Mouse (Mus musculus): Measurements from ENCODE around the gene Ceacam19. TPM values are rescaled to one million over a fixed set of nuclear protein-coding genes. Genes with fewer than 3 reads are reported as not detected.
A peak's percentile ranks its signal among the peaks of the same experiment; 100 is the strongest.

The Ceacam19 gene
- total RNA-seq, 4 experiments from 2014 or later = not detected

DNA sequence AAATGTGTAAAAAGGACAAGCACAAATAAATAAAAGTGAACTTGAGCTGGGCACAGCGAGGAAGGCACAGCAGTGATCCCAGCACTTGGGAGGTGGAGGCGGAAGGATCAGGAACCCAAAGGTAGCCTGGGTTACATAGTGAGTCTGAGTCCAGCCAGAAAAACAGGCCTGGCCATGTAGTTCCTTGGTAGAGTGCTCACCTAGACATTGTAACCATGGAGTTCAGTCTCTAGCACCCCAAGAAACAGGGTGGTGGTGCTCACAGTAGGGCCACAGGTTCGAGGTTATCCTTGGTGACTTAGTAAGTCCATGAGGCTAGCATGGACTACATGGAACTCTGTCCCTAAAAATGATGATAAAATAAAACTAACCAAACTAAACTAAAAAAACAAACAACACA lies 46.8 kb downstream of the Ceacam19 start:
- no peak for DNase-seq (ENCODE audit: low spot score)

DNA sequence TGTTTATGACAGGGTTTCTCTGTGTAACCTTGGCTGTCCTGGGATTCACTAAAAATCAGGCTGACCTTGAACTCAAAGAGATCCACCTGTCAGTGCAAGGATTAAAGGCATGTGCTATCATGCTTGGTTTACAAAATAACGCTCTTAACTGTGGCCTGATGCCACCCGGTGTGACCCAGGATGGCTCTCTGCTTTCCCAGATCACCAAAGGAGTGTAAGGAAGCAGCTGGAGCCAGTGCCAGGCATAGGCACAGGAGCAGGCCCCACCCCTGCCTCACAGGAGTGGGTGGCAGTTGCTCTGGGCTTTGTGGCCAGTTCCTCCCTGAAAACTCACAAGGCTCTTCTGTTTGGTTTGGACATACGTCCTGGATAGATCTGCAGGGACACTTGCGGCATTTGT lies 47.4 kb downstream of the Ceacam19 start:
- DNase-seq (ENCODE audit: low spot score) = no peak

DNA sequence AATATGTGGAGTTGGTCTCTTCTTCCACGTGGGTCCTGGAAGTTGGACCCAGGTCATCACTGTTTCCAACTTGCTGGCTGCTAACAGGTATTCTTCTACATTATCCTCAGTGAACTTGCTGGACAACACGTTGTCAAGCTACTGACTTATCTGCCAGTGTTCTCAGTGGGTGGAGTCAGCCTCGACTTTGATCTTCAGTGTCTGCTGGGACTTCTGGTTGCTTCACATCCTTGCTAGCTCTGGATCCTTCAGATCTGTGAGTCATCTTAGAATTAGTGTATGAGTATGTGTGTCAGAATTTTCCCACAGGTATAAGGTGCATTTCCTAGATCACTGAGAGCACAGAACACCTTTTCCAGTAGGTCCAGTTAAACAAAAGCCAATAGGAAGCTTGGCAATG lies 50.9 kb downstream of the Ceacam19 start:
- no peak for DNase-seq (ENCODE audit: low spot score)

DNA sequence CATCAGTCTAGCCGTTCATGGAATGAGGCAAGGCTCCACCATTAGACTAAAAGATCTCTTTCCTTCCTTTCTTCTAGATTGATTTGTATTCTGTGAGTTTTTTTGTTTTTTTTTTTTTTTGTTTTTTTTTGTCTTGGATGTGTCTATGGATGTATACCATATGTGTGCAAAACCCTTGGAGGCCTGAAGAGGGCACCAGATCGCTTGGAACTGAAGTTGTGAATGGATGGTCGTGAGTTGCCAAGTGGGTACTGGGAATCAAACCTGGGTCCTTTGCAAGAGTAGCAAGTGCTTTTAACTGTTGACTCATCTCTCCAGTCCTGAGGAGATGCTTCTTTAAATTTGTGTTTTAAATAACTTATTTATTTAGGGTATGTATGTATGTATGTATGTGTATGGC lies 53.7 kb downstream of the Ceacam19 start:
- no peak for DNase-seq (ENCODE audit: low spot score)

DNA sequence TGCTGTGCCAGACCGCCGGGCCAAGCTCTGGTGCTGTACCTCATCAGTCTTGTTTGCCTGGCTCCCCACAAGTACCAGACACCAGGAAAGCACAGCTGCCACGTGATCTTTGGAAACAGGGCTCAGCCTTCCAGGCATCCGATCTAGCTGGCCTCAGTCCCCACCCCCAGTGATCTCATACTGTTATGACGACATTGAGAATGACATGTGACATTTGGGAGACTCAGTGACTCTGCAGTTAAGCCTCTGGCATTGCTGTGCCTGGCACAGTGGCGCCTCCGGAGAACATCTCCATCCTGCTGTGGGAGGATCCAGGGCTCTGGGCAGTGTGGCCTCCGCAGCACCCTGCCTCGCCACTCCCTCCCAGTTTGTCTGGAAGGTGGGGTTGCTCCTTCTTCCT lies 55.9 kb downstream of the Ceacam19 start:
- DNase-seq (ENCODE audit: low spot score) = no peak

DNA sequence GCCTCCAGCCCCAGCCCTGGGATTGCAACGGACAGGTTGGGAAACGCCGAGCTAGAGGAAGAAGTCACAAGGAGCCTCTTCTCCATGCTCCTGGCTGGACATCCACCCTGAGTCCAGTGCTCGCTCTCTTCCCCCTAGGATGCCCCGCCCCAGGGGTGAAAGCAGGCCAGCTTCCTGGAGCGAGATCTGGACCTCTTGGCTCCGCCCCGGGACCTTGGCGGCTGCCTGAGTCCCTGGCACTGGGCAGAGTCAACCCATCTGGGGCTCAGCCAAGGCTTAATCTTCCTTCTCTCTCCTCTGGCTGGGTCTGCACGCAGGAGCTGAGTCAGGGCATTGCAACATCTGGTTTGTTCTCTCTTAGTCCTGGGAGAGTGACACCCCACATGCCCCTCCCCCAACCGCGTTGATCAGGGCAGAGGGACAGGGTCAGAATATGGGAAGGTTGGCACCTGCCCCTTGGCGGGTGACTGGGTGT lies 57.0 kb downstream of the Ceacam19 start:
- peak; percentile 94 for DNase-seq (ENCODE audit: low spot score)

DNA sequence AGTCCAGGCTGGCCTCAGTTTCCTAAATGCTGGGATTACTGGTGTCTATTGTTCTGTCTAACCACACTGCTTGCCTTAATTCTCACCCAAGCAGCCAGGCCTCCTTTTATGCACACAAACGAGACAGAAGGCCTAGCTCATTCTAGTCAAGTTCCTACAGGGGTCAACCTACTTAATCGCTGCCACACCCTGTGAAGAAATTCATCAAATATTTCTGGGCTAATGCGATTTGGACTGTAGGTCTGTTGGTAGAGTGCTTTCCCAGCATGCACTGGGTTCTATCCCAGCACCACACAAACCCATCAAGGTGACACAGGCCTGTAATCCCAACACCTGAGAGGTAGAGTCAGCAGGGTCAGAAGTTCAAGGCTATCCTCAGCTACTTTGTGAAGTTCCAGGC lies 58.1 kb downstream of the Ceacam19 start:
- no peak for DNase-seq (ENCODE audit: low spot score)

DNA sequence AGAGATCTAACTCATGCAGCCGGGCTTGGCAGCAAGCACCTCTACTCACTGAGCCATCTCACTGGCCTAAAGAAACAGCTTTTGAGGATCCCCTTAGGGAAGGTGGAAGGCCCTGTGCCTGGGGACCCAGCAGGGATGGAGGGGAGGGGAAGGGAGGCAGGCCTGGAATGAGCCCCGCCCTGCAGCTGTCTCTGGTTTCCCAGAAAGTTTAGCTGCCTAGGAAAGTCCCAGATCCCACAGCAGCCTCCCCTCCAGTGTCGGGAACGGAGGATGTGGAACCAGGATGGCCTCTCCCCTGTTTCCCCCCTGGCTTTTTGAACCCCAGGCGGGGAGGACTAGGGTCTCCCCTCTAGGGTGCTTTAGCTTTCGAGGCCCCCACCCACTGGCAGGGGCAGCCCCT lies 61.0 kb downstream of the Ceacam19 start:
- no peak for DNase-seq (ENCODE audit: low spot score)

Other genes with a start within 250 kb of the Ceacam19 start
- 10 to 100 TPM; 69.3 to 77.8 (median 72.6) TPM for gene Clptm1, start 222.9 kb downstream of the Ceacam19 start, total RNA-seq (2022)
- gene Apoc2, start 210.0 kb downstream of the Ceacam19 start, total RNA-seq (2022) = under 1 TPM in 1 of 4 experiments, not detected in 3; 0.92 TPM
- not detected for gene Gm44805, start 206.5 kb downstream of the Ceacam19 start, total RNA-seq (2022)
- not detected for gene Apoc4, start 206.5 kb downstream of the Ceacam19 start, total RNA-seq (2022)
- 1 to 10 TPM in 1 of 4 experiments, under 1 TPM in 1, not detected in 2; 0.98 to 1.1 TPM for gene Apoc1, start 195.3 kb downstream of the Ceacam19 start, total RNA-seq (2022)
- 100 to 1,000 TPM; 172 to 309 (median 253) TPM for gene Apoe, start 188.8 kb downstream of the Ceacam19 start, total RNA-seq (2022)
- gene Tomm40, start 172.5 kb downstream of the Ceacam19 start, total RNA-seq (2022) = 100 to 1,000 TPM in 1 of 4 experiments, 10 to 100 TPM in 3; 94.0 to 101 (median 99.2) TPM
- gene Nectin2, start 137.5 kb downstream of the Ceacam19 start, total RNA-seq (2022) = 10 to 100 TPM; 24.8 to 37.3 (median 34.9) TPM
- gene Bcam, start 116.9 kb downstream of the Ceacam19 start, total RNA-seq (2022) = 100 to 1,000 TPM; 185 to 199 (median 197) TPM
- gene Cblc, start 91.2 kb downstream of the Ceacam19 start, total RNA-seq (2022) = under 1 TPM in 2 of 4 experiments, not detected in 2; 0.37 to 0.76 TPM
- 1 to 10 TPM; 2.1 to 4.4 (median 3.5) TPM for gene Bcl3, start 65.2 kb downstream of the Ceacam19 start, total RNA-seq (2022)
- gene Gm19345, start 36.0 kb downstream of the Ceacam19 start, total RNA-seq (2022) = not detected
- gene Ceacam16, start 26.7 kb downstream of the Ceacam19 start, total RNA-seq (2022) = under 1 TPM in 1 of 4 experiments, not detected in 3; 0.27 TPM
- gene Pvr, start 33.2 kb upstream of the Ceacam19 start, total RNA-seq (2022) = 10 to 100 TPM; 17.9 to 25.0 (median 20.5) TPM
- gene Igsf23, start 62.8 kb upstream of the Ceacam19 start, total RNA-seq (2022) = 1 to 10 TPM; 1.4 to 2.1 (median 1.6) TPM
- not detected for gene Ceacam20, start 77.4 kb upstream of the Ceacam19 start, total RNA-seq (2022)
- gene Nlrp9b, start 103.5 kb upstream of the Ceacam19 start, total RNA-seq (2022) = not detected
- not detected for gene Vmn1r91, start 211.7 kb upstream of the Ceacam19 start, total RNA-seq (2022)
- gene Gm16442, start 234.6 kb upstream of the Ceacam19 start, total RNA-seq (2022) = not detected

Data from heart, adult 8-10 months (tissue).